Mouse (Mus musculus): ENCODE data around the gene Ccdc92b.
"Not testable (repeated sequence)": the region's sequence is repeated elsewhere in the genome, so short reads cannot be mapped to it uniquely, and the experiment has no call there.

Ccdc92b gene

GRCm38 (mm10) chr11:74619201-74619955 lies at the start of gene Ccdc92b:
Ccdc92b (plus strand) TSS chr11:74619605.
- DNase-seq, result peak; percentile 86

- DNase-seq, result no peak
Observed at GRCm38 (mm10) chr11:74569735-74570134, 49.7 kb upstream of the Ccdc92b start.

- peak; percentile 51 for DNase-seq
Observed at GRCm38 (mm10) chr11:74572459-74573061, 46.8 kb upstream of the Ccdc92b start.

- no peak for DNase-seq
Observed at GRCm38 (mm10) chr11:74574768-74575434, 44.5 kb upstream of the Ccdc92b start.

GRCm38 (mm10) chr11:74575940-74576339 lies 43.5 kb upstream of the Ccdc92b start:
- peak; percentile 28 for DNase-seq

GRCm38 (mm10) chr11:74577068-74577467 lies 42.3 kb upstream of the Ccdc92b start:
- DNase-seq, result no peak

- not testable (repeated sequence) for DNase-seq
Observed at GRCm38 (mm10) chr11:74581333-74581732, 38.1 kb upstream of the Ccdc92b start.

GRCm38 (mm10) chr11:74582464-74582863 lies 36.9 kb upstream of the Ccdc92b start:
- DNase-seq, result no peak

GRCm38 (mm10) chr11:74583824-74584349 lies 35.5 kb upstream of the Ccdc92b start:
- no peak for DNase-seq

GRCm38 (mm10) chr11:74584946-74585723 lies 34.3 kb upstream of the Ccdc92b start:
- DNase-seq, result peak; percentile 9

GRCm38 (mm10) chr11:74586401-74586800 lies 33.0 kb upstream of the Ccdc92b start:
- no peak for DNase-seq

- DNase-seq, result no peak
Observed at GRCm38 (mm10) chr11:74589401-74590238, 29.8 kb upstream of the Ccdc92b start.

GRCm38 (mm10) chr11:74590239-74590596 lies 29.2 kb upstream of the Ccdc92b start:
- DNase-seq, result no peak

GRCm38 (mm10) chr11:74590691-74591090 lies 28.7 kb upstream of the Ccdc92b start:
- DNase-seq, result no peak

- peak; percentile 28 for DNase-seq
Observed at GRCm38 (mm10) chr11:74592246-74592645, 27.2 kb upstream of the Ccdc92b start.

GRCm38 (mm10) chr11:74597283-74597989 lies 22.0 kb upstream of the Ccdc92b start:
- no peak for DNase-seq

GRCm38 (mm10) chr11:74597990-74598337 lies 21.4 kb upstream of the Ccdc92b start:
- no peak for DNase-seq

- DNase-seq, result no peak
Observed at GRCm38 (mm10) chr11:74602286-74602685, 17.1 kb upstream of the Ccdc92b start.

- no peak for DNase-seq
Observed at GRCm38 (mm10) chr11:74610068-74610467, 9.3 kb upstream of the Ccdc92b start.

- peak; percentile 4 for DNase-seq
Observed at GRCm38 (mm10) chr11:74610545-74611176, 8.7 kb upstream of the Ccdc92b start, which contains the start of gene Rap1gap2. Rap1gap2 (minus strand) TSS chr11:74610915.

GRCm38 (mm10) chr11:74611437-74611836 lies 8.0 kb upstream of the Ccdc92b start:
- no peak for DNase-seq

Data from lung, postnatal 14 days (tissue).